Mouse (Mus musculus) heart, embryonic 10.5 days (tissue): ENCODE data around the gene Mmab. TPM values are rescaled to one million over a fixed set of nuclear protein-coding genes. Genes with fewer than 3 reads are reported as not detected.

Source experiments
- DNase-seq: peaks from one replicate; pipeline ENCODE4 v3.0.0-alpha.2; 2017; ENCODE audit warnings: low spot score
- H3K27ac ChIP-seq: fragments of 300-500 bp; sonication (generic); 2 replicates; pipeline ENCODE4 v1.5.1; 2016; ENCODE audit warnings: mild to moderate bottlenecking
- H3K27me3 ChIP-seq: fragments of 300-500 bp; sonication (generic); 2 replicates; pipeline ENCODE4 v1.6.1; 2016; ENCODE audit warnings: mild to moderate bottlenecking; ENCODE audit not compliant: poor library complexity, insufficient read depth, severe bottlenecking
- H3K36me3 ChIP-seq: fragments of 300-500 bp; sonication (generic); 2 replicates; pipeline ENCODE4 v1.6.1; 2016; ENCODE audit warnings: mild to moderate bottlenecking, moderate library complexity
- H3K4me1 ChIP-seq: fragments of 300-500 bp; sonication (generic); 2 replicates; pipeline ENCODE4 v1.6.1; 2016; ENCODE audit warnings: mild to moderate bottlenecking
- H3K4me3 ChIP-seq: fragments of 300-500 bp; sonication (generic); 2 replicates; pipeline ENCODE4 v1.5.1; 2016; ENCODE audit warnings: mild to moderate bottlenecking, moderate library complexity
- H3K9me3 ChIP-seq: fragments of 300-500 bp; sonication (generic); 2 replicates; pipeline ENCODE4 v1.6.1; 2016; ENCODE audit warnings: mild to moderate bottlenecking, moderate library complexity
- WGBS: fragments of 180-500 bp; shearing (Covaris S2); methylation state at CpG from one replicate; pipeline ENCODE4 v1.1.7; 2016; 5-methylcytosine and 5-hydroxymethylcytosine counted together
- microRNA-seq: library from miRNA; unstranded; fragments of <30 nt; microRNA quantifications from one replicate; pipeline ENCODE4, GENCODE M21; 2017
- polyA plus RNA-seq: library from polyadenylated mRNA; unstranded; fragments of >200 nt; fragmentation: Nextera tagmentation; extraction: Ambion mirVana; gene quantifications from 2 replicates; pipeline ENCODE4 v1.2.1, GENCODE M21; 2016

Mmab gene
- polyA plus RNA-seq, 1 experiment from 2014 or later = 28.5 TPM

GRCm38 (mm10) chr5:114383184-114383904 lies 60.5 kb downstream of the Mmab start:
- no peak overlapping the region for H3K4me3 ChIP-seq
- H3K9me3 ChIP-seq = no peaks in the 10 kb centered on the region
- no peaks in the 10 kb centered on the region for H3K27me3 ChIP-seq
- H3K36me3 ChIP-seq = peaks cover 52% of the 10 kb centered on the region
- 79% methylated on average over 9 of the region's 9 CpGs for WGBS
- H3K27ac ChIP-seq = no peak overlapping the region
- H3K4me1 ChIP-seq = peaks cover 25% of the 10 kb centered on the region
- no peak for DNase-seq

Small RNAs within 50 kb of the gene (microRNA-seq; reads per million reads assigned to microRNA genes)
- gene Mir7027 = not detected

Other genes with a start within 250 kb of the Mmab start
- not detected in 2 replicates for gene Foxn4, start 170.3 kb downstream of the Mmab start, polyA plus RNA-seq
- 0.71 and 0.82 TPM in 2 replicates for gene Myo1h, start 154.9 kb downstream of the Mmab start, polyA plus RNA-seq
- gene Kctd10, start 63.6 kb downstream of the Mmab start, polyA plus RNA-seq = 105 and 113 TPM in 2 replicates
- gene Ube3b, start 63.5 kb downstream of the Mmab start, polyA plus RNA-seq = 47.9 and 59.0 TPM in 2 replicates
- 34.1 and 45.1 TPM in 2 replicates for gene Mvk, start 209 bp upstream of the Mmab start, polyA plus RNA-seq
- gene Fam222a, start 124.0 kb upstream of the Mmab start, polyA plus RNA-seq = 0.60 and 1.5 TPM in 2 replicates
- gene Trpv4, start 214.4 kb upstream of the Mmab start, polyA plus RNA-seq = 1.1 TPM in 2 replicates
- gene Gltp, start 246.9 kb upstream of the Mmab start, polyA plus RNA-seq = 65.8 and 71.8 TPM in 2 replicates